Mouse (Mus musculus) retina, embryonic 14.5 days (tissue): ENCODE data around the gene Retreg1.

Experiments
- DNase-seq: peaks from one replicate; pipeline ENCODE4 v3.0.0-alpha.2; 2015; ENCODE audit warnings: low spot score

Retreg1 gene

DNA sequence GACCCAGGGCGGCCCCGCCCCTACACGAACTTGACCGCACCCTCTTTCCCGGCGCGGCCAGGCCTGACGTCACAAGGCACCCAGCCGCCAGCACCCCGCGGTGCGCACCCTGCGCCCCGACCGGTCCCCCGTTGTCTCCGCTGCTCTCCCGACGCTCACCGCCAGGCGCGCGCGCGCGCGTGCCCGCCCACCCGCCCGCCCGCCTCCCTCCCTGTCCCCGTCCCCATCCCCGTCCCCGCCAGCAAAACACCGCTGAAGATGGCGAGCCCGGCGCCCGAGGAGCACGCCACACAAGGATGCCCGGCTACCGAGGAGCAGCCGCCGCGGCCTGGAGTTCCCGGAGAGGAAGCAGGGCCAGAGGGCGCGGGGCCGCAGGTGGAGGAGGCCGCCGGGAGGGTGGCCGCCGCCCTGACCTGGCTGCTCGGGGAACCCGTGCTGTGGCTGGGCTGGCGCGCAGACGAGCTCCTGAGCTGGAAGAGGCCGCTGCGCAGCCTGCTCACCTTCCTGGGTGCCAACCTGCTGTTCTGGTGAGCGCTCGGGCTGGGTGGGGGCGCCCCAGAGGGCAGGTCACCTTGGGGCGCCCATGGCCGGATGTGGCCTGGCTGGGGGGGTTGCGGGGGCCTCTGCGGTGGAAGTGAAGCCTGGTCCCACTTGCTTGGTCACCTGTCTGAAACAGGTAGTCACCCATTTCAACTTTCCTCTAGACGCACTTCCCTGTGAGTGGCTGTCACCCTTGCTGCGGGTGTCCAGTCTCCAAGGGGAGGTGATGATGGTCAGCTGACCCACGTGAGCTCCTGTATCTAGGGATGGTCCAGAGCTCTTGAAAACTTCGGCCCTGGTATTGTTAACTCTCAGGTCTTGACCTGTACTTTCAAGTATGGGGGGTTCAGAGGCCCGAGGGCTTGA, at the start of gene Retreg1:
Gene Retreg1, plus strand, starts transcription at position 95 of the 906 bp plus-strand sequence.
- DNase-seq, result peak; percentile 61

DNA sequence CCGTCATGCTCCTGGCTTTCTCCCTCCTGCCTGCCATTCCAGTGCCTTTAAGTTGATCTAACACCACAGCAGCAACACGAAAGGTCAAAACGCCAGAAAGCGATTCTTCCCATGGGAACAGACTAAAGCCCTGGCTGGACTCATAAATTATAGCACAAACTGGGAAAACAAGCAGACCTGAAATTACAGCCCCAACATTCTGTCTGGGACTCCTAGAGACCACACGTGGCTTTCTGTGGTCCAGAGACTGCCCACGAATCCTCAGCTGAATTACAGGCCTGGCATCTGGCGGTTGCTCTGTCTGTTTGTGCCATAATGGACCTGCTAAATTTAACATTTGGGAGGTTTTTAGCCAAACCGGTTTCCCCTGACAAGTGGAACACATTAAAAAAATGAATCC, 48.9 kb upstream of the Retreg1 start:
- no peak for DNase-seq

DNA sequence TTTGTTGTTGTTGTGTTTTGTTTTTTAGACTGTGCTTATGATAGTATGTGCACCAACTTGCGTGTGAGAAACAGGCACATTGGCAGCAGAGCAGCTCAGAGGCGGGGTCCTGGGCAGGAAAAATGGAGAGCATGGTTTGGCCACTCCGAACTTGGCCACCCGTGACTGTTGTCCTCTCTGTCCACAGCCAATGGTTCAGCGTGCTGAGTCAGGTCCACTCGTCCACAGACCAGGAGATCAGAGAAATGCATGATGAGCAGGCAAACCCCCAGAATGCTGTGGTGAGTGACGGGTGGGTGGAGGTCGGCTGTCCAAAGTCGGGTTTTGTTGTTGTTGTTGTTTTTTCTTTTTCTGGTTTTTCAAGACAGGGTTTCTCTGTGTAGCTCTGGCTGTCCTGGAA, 47.5 kb upstream of the Retreg1 start:
- no peak for DNase-seq

GRCm38 (mm10) chr15:25796353-25796752, 46.6 kb upstream of the Retreg1 start:
- peak; percentile 69 for DNase-seq

- no peak for DNase-seq
Measured at GRCm38 (mm10) chr15:25797179-25797578, 45.8 kb upstream of the Retreg1 start.

- DNase-seq, result no peak
Measured at GRCm38 (mm10) chr15:25797888-25798287, 45.1 kb upstream of the Retreg1 start.

GRCm38 (mm10) chr15:25801726-25802125, 41.3 kb upstream of the Retreg1 start:
- DNase-seq, result peak; percentile 39

DNA sequence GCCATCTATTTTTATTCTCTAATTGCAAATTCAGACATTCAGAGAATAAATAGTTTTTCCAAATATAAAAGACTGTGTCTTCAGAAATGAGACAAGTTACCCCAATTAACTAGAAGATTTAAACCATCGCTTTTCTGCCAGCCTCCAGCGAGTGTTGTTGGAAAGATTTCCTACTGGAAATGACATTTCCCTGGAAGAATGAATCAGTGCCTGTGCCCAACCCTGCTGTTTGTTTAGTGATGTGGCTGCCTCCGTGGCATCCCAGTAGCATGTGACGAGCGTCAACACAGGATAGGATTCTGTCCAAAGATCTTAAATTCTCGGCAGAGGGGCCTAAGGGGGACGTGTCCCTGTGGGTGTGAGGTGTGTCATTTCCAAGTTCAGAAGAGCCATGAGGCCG, 40.8 kb upstream of the Retreg1 start:
- no peak for DNase-seq

- no peak for DNase-seq
Measured at GRCm38 (mm10) chr15:25803111-25803510, 39.9 kb upstream of the Retreg1 start.

DNA sequence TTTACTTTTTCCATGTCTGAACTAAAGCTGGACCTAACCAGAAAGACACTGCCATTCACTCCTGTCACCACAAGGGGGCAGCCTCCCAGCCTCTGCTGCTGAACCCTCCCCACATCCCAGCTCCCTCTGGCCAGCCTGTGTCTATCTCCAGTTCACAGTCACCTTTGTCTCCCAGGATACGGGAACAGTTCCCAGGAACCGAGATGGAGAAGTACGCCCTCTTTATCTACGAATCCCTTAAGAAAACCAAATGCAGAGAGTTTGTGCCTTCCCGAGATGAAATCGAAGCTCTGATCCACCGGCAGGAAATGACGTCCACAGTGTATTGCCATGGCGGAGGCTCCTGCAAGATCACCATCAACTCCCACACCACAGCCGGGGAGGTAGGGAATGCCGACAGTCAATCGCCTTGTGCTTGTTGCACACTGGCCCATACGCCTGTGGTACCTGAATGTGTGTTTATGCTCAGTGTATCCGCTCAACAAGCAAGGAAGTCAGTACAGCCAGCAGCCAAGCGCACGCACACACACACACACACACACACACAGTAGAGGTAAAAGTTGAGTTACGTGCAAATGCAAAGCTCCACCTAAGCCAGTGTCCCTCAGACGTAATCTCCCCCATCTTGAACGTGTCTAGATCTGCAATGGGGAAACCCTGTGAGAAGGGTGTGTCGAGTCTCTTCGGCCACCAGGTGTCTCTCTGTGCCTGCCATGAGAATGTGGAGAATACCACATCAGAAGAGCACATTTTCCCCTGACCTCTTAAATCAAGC, 37.5 kb upstream of the Retreg1 start:
- DNase-seq, result peak; percentile 80

- DNase-seq, result no peak
Measured at GRCm38 (mm10) chr15:25806363-25806762, 36.6 kb upstream of the Retreg1 start.

DNA sequence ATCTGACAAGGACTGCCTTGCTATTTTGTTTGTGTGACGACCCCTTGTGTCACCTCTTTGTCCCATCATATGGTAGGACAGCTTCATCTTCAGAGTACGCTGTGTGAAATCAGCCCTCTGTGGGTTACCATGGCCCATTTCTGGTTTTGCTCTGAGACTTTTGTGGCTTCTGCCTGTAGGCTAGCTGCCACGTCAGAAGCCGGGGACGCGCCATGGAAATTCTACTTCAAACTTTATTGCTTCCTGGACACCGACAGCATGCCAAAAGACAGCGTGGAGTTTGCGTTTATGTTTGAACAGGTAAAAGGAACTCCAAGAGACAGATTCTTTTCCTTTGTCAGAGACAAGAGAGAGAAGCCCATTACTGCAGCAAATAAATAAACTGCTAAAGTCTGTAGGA, 36.1 kb upstream of the Retreg1 start:
- DNase-seq, result no peak

- DNase-seq, result no peak
Measured at GRCm38 (mm10) chr15:25808677-25809460, 34.1 kb upstream of the Retreg1 start.

DNA sequence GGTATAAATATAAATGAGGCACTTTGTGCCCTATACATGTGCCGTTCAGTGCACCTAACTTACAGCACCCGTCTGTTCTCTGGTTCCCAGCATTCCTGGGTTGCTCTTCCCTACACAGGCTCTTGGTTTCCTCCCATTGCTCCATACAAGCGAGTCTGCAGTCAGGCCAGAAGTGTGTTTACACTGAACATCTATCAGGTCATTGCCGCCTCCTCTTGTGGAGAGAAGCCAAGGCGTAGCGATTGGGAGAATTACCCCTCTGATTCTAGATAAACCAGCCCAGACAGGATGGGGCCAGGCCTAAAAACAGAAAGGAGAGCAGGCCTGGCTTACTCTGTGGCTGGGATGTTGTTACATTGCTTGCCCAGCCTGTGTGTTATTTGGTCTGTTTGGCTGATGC, 33.3 kb upstream of the Retreg1 start:
- DNase-seq, result no peak

DNA sequence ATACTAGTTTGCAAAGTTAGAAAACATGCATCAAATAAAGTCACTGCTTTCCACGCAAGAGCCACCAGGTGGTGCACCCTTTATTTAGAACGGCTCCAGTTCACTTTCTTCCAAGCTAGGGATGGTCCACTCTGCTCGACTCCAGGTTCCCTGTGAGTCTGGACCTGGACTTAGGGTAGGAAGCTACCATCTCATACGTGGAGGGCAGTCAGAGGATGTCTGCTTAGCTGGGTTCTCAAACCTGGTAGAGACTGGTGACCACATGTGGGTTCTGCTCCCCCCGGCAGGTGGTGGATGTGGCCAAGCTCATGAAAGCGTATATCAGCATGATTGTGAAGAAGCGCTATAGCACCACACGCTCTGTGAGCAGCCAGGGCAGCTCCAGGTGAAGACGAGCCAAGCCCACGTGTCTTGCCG, 31.1 kb upstream of the Retreg1 start:
- DNase-seq, result no peak

GRCm38 (mm10) chr15:25812479-25812878, 30.5 kb upstream of the Retreg1 start:
- DNase-seq, result no peak

- no peak for DNase-seq
Measured at GRCm38 (mm10) chr15:25814535-25814934, 28.4 kb upstream of the Retreg1 start.

GRCm38 (mm10) chr15:25817191-25817590, 25.8 kb upstream of the Retreg1 start:
- no peak for DNase-seq

- DNase-seq, result no peak
Measured at GRCm38 (mm10) chr15:25821981-25822380, 21.0 kb upstream of the Retreg1 start.

DNA sequence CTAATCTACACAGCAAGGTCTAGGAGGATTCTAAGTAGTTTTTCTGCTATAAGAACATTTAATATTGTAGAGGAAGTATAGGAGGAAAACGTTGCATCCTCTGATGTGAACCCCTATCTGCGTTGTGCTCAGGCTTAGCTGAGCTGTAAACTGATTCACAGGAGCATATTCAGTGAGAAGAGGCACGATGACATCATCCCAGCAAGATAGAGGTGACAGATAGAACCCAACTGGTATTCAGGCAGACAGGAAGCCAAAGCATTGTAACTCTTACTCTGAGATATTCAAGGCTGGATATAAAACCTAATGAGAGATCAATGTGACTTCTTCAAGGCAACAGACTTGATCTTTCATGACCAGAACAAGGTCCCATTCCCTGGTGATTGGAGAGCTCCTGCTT, 20.3 kb upstream of the Retreg1 start:
- no peak for DNase-seq

- DNase-seq, result no peak
Measured at GRCm38 (mm10) chr15:25826531-25826961, 16.4 kb upstream of the Retreg1 start.

DNA sequence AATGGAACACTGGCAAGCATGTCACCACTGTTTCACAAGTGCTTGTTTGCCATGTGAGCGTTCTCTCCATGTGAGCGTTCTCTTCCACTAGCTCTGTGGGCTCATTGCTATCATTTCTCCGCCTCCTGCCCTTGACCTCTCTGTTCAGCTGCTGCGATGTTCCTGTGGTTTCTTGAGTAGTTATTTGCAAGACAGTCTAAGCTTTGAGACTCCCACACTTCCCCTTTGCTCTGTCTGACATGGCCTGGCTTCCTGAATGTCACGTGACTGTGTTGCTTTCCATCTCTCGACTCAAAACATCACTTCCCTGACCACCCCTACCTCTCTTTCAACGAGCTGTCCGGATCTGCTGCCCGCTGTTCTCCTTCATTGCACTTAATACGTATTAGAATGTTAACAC, 14.5 kb upstream of the Retreg1 start:
- no peak for DNase-seq
